Mouse (Mus musculus) CD4-positive, CD25-positive, alpha-beta regulatory T cell, adult 9 weeks (primary cell): ENCODE results near the gene Atg10. TPM values are rescaled to one million over a fixed set of nuclear protein-coding genes. Genes with fewer than 3 reads are reported as not detected.

Experiments used
- polyA plus RNA-seq: library from polyadenylated mRNA; unstranded; fragments of 100-300 nt; shearing (Covaris generic); gene quantifications from one replicate; pipeline ENCODE4 v1.2.1, GENCODE M21; 2017

Atg10 gene
- polyA plus RNA-seq = 26.0 TPM

GRCm38 (mm10) chr13:91223587-91224437, at the start of gene Atg10:
Gene Atg10 (minus strand): TSS chr13:91223968.

GRCm38 (mm10) chr13:90922751-90923612, 300.8 kb downstream of the Atg10 start, which contains the start of gene Rps23:
Gene Rps23 (plus strand): TSS chr13:90922958.

GRCm38 (mm10) chr13:90905176-90905575, 318.6 kb downstream of the Atg10 start, which contains the start of gene Atp6ap1l:
Gene Atp6ap1l (minus strand): TSS chr13:90905355.

Other genes starting within 250 kb of the Atg10 start
- 170 TPM for gene Ssbp2, start 236.3 kb upstream of the Atg10 start, polyA plus RNA-seq